Mouse (Mus musculus) heart, embryonic 10.5 days (tissue): Measurements from ENCODE around the gene Gfi1. TPM values are rescaled to one million over a fixed set of nuclear protein-coding genes. Genes with fewer than 3 reads are reported as not detected.

Experiments used
- DNase-seq: peaks from one replicate; pipeline ENCODE4 v3.0.0-alpha.2; 2017; ENCODE audit warnings: low spot score
- H3K27ac ChIP-seq: fragments of 300-500 bp; sonication (generic); 2 replicates; pipeline ENCODE4 v1.5.1; 2016; ENCODE audit warnings: mild to moderate bottlenecking
- H3K27me3 ChIP-seq: fragments of 300-500 bp; sonication (generic); 2 replicates; pipeline ENCODE4 v1.6.1; 2016; ENCODE audit warnings: mild to moderate bottlenecking; ENCODE audit not compliant: poor library complexity, insufficient read depth, severe bottlenecking
- H3K36me3 ChIP-seq: fragments of 300-500 bp; sonication (generic); 2 replicates; pipeline ENCODE4 v1.6.1; 2016; ENCODE audit warnings: mild to moderate bottlenecking, moderate library complexity
- H3K4me1 ChIP-seq: fragments of 300-500 bp; sonication (generic); 2 replicates; pipeline ENCODE4 v1.6.1; 2016; ENCODE audit warnings: mild to moderate bottlenecking
- H3K4me3 ChIP-seq: fragments of 300-500 bp; sonication (generic); 2 replicates; pipeline ENCODE4 v1.5.1; 2016; ENCODE audit warnings: mild to moderate bottlenecking, moderate library complexity
- H3K9me3 ChIP-seq: fragments of 300-500 bp; sonication (generic); 2 replicates; pipeline ENCODE4 v1.6.1; 2016; ENCODE audit warnings: mild to moderate bottlenecking, moderate library complexity
- WGBS: fragments of 180-500 bp; shearing (Covaris S2); methylation state at CpG from one replicate; pipeline ENCODE4 v1.1.7; 2016; 5-methylcytosine and 5-hydroxymethylcytosine counted together
- polyA plus RNA-seq: library from polyadenylated mRNA; unstranded; fragments of >200 nt; fragmentation: Nextera tagmentation; extraction: Ambion mirVana; gene quantifications from 2 replicates; pipeline ENCODE4 v1.2.1, GENCODE M21; 2016

Gene Gfi1
- polyA plus RNA-seq, 1 experiment from 2014 or later, result not detected

DNA sequence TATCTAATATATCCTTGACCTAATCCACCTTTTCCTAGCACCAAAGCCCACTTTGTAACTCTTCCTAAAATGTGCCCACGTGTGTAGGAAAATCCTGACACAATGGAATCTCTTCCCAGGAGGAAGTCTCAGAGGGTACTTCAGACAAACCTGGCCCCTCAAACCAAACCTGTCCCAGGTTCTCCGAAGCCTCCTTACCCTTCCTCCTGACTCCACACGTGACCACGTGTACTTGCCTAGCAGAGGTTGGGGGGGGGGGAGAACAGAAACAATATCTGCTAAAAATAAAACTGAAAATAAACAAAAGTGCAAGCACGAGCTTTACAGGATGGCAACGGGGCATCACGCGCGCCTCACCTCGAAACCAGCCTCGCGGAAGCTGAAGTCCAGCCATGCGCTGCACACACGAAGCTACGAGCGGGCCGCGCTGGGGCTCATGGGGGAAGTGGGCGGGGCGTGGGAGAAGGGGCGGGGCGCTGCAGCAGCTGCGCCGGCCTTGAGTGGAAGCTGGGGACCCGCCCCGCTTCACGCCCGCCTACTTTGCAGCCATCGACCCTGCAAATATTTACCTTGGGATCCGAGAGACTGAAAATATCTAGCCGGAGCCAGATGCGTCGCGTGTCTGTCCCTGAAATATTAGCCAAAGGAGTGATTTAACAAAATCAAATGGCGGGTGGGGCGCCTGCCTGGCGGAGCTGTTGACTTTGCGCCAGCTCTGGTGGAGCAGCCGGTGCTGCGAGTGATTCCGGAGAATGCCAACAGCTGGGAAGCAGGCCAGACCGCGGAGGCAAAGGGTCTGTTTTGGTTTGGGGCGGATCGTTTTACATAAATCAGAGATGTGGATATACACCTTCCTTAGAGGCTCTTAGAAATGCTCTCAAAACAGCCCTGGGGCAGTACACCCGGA lies 38.0 kb downstream of the Gfi1 start:
- Histone ChIP-seq H3K9me3 (no peaks in the 10 kb centered on the region), H3K27ac (peak overlapping the region; percentile 65), H3K4me1 (peaks cover 11% of the 10 kb centered on the region; the same call in 1 of the 2 replicates), H3K27me3 (peaks cover 14% of the 10 kb centered on the region), H3K36me3 (no peaks in the 10 kb centered on the region), H3K4me3 (peak overlapping the region; percentile 66)
- peak; percentile 88 for DNase-seq
- WGBS, result 15% methylated on average over 46 of the region's 46 CpGs

GRCm38 (mm10) chr5:107687161-107687560 lies 38.7 kb downstream of the Gfi1 start:
- Histone ChIP-seq H3K4me1 (peaks cover 11% of the 10 kb centered on the region; the same call in 1 of the 2 replicates), H3K4me3 (no peak overlapping the region), H3K27ac (no peak overlapping the region), H3K27me3 (peaks cover 11% of the 10 kb centered on the region), H3K9me3 (no peaks in the 10 kb centered on the region), H3K36me3 (no peaks in the 10 kb centered on the region)
- no peak for DNase-seq
- 92% methylated on average over 5 of the region's 5 CpGs for WGBS

DNA sequence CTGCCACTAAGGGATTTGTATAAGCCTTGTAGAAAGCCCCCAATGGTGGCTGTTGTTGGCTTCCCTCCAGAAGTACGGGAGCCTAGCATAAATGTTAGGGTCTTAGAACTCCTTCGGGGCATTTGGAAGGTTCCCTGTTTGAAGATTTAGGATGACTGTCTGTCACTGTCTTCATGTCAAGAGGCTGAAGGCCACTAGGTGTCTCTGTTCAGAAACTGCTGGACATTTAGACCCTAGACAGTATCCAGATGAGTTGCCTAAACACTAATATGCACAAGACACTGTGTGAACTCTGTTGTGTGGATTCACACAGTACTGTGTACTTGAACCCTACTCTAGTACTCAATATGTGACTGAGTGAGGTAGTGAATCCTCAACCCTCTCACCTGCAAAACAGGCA lies 41.5 kb downstream of the Gfi1 start:
- peaks cover 4% of the 10 kb centered on the region for H3K27me3 ChIP-seq
- WGBS, result 78% methylated on average over 2 of the region's 2 CpGs
- H3K27ac ChIP-seq, result no peak overlapping the region
- no peaks in the 10 kb centered on the region for H3K9me3 ChIP-seq
- no peak for DNase-seq
- H3K36me3 ChIP-seq, result no peaks in the 10 kb centered on the region
- H3K4me3 ChIP-seq, result no peak overlapping the region
- H3K4me1 ChIP-seq, result peaks cover 11% of the 10 kb centered on the region; the same call in 1 of the 2 replicates

DNA sequence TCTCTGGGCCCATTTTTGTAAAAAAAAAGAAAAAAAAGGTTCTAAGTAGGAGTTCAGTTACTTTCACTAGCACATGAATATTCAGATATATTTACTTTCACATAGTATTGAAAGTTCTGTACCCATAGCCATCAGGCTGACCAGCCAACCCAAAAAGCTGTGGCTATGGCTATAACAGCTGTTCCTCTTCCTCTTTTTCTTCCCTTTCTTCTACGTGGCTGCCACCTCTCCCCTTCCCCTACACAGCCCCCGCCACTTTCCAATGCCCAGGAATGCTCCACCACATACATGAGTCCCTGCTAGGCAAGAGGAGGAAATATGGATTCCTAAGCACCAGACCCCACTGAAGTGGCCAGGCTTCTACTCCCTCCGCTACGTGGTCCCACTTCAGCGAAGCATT lies 44.5 kb downstream of the Gfi1 start:
- no peaks in the 10 kb centered on the region for H3K9me3 ChIP-seq
- no peak for DNase-seq
- no peaks in the 10 kb centered on the region for H3K4me1 ChIP-seq
- no peak overlapping the region for H3K4me3 ChIP-seq
- WGBS, result 83% methylated on average over 5 of the region's 5 CpGs
- no peaks in the 10 kb centered on the region for H3K36me3 ChIP-seq
- no peak overlapping the region for H3K27ac ChIP-seq
- H3K27me3 ChIP-seq, result no peaks in the 10 kb centered on the region

GRCm38 (mm10) chr5:107678392-107678791 lies 47.4 kb downstream of the Gfi1 start:
- Histone ChIP-seq H3K9me3 (no peaks in the 10 kb centered on the region), H3K4me3 (no peak overlapping the region), H3K36me3 (no peaks in the 10 kb centered on the region), H3K4me1 (no peaks in the 10 kb centered on the region), H3K27me3 (no peaks in the 10 kb centered on the region), H3K27ac (no peak overlapping the region)
- no peak for DNase-seq
- WGBS, result 56% methylated on average over 5 of the region's 5 CpGs

Other genes starting within 250 kb of the Gfi1 start
- 0.24 and 0.25 TPM in 2 replicates for gene Gm42669, start 218.4 kb downstream of the Gfi1 start, polyA plus RNA-seq
- gene 1700028K03Rik, start 191.3 kb downstream of the Gfi1 start, polyA plus RNA-seq, result 0.04 and 0.06 TPM in 2 replicates
- gene Rpap2, start 128.7 kb downstream of the Gfi1 start, polyA plus RNA-seq, result 14.4 and 18.7 TPM in 2 replicates
- gene Glmn, start 128.1 kb downstream of the Gfi1 start, polyA plus RNA-seq, result 27.2 and 30.6 TPM in 2 replicates
- gene Ube2d2b, start 104.1 kb upstream of the Gfi1 start, polyA plus RNA-seq, result 0.20 and 0.25 TPM in 2 replicates
- gene Evi5, start 149.1 kb upstream of the Gfi1 start, polyA plus RNA-seq, result 43.3 and 53.9 TPM in 2 replicates
- gene Rpl5, start 174.5 kb upstream of the Gfi1 start, polyA plus RNA-seq, result 61.9 and 78.8 TPM in 2 replicates